Mouse (Mus musculus) cortical plate, adult 2 months (tissue): ENCODE results near the gene Tead4.

ENCODE experiments used
- CTCF ChIP-seq: fragments of 200-500 bp; IDR thresholded peaks from 2 replicates; pipeline ENCODE4 v1.5.1; 2011; ENCODE audit warnings: mild to moderate bottlenecking, control low read depth, low read length; ENCODE audit not compliant: insufficient read depth; ENCODE audit errors: extremely low read depth
- POLR2A ChIP-seq: fragments of 200-500 bp; IDR thresholded peaks from 2 replicates; pipeline ENCODE4 v1.6.1; 2011; ENCODE audit warnings: mild to moderate bottlenecking, low read length, control low read depth; ENCODE audit not compliant: insufficient read depth; ENCODE audit errors: extremely low read depth

GRCm38 (mm10) chr6:128280472-128281145 lies 20.0 kb downstream of the Tead4 start:
- TF ChIP-seq CTCF, result no peak
- TF ChIP-seq POLR2A, result no peak
